Mouse (Mus musculus) ES-Bruce4 (cell line): ENCODE measurements around the gene Gm49318.

ENCODE experiments used
- CTCF ChIP-seq: IDR thresholded peaks from one replicate; pipeline ENCODE4 v1.8.1; 2011; ENCODE audit warnings: low read depth, low read length
- EP300 ChIP-seq: IDR thresholded peaks from 2 replicates; pipeline ENCODE4 v1.6.1; 2011; ENCODE audit warnings: low read depth, low read length; ENCODE audit not compliant: insufficient read depth
- POLR2A ChIP-seq: IDR thresholded peaks from one replicate; pipeline ENCODE4 v1.8.1; 2011; ENCODE audit warnings: low read length; ENCODE audit not compliant: insufficient read depth

- TF ChIP-seq CTCF (no peak), POLR2A (no peak), EP300 (no peak)
Observed at GRCm38 (mm10) chr9:22016245-22016644, 54.8 kb downstream of the Gm49318 start.
